Comparison of ENCODE assay signal across 10 mouse cellular contexts in genomic region chr5:63949195-63949594, GRCm38 (mm10). TPM values are rescaled to one million over a fixed set of nuclear protein-coding genes. Genes with fewer than 3 reads are reported as not detected.
DNase-seq lines count a peak whose midpoint lies in the region; ATAC-seq and TF ChIP-seq lines count a peak whose summit lies in the region.
"Had no signal": no experiment of that assay in that cellular context is flagged by ENCODE, and none has a peak within 500 bp of the region (broad histone marks: within the 10 kb centered on the region; RNA-seq: fewer than 3 reads in every experiment).

No protein-coding gene starts in this region.

- H3K4me3 ChIP-seq in liver, adult 2 months (ENCODE audit: insufficient read depth, low read depth, low read length): no peak overlapping the region
- H3K4me3 ChIP-seq in liver, embryonic 12.5 days: no peak overlapping the region
- no peak overlapping the region for H3K4me3 ChIP-seq in stomach, embryonic 14.5 days (ENCODE audit: low read depth, low read length)
- no peak overlapping the region for H3K4me3 ChIP-seq in forebrain, postnatal 0 days (ENCODE audit: low read depth, low read length)
- H3K4me3 ChIP-seq: limb, embryonic 13.5 days had no signal

- no peak for ATAC-seq in liver, embryonic 12.5 days
- 0 out of 2 replicates have a peak, but pooled peaks have one; percentile 21 for ATAC-seq in stomach, embryonic 14.5 days (ENCODE audit: insufficient number of reproducible peaks, insufficient read depth, low FRiP score, low read depth)
- no peak for ATAC-seq in erythroid progenitor cell, adult 5-6 weeks (replicated peaks; ENCODE audit: low FRiP score, poor library complexity, severe bottlenecking)
- ATAC-seq in forebrain, postnatal 0 days: no peak

- H3K9me3 ChIP-seq in liver, embryonic 12.5 days (replicated peaks): no peaks in the 10 kb centered on the region
- H3K9me3 ChIP-seq in stomach, embryonic 14.5 days (ENCODE audit: control insufficient read depth, low read depth, low read length): no peaks in the 10 kb centered on the region
- no peaks in the 10 kb centered on the region for H3K9me3 ChIP-seq in forebrain, postnatal 0 days (ENCODE audit: low read length)
- H3K9me3 ChIP-seq: limb, embryonic 13.5 days had no signal

- no peak overlapping the region for H3K9ac ChIP-seq in liver, adult 2 months (ENCODE audit: low read depth, low read length)
- H3K9ac ChIP-seq in liver, embryonic 12.5 days: no peak overlapping the region
- H3K9ac ChIP-seq in stomach, embryonic 14.5 days (replicated peaks; ENCODE audit: low read depth, low read length): no peak overlapping the region
- no peak overlapping the region for H3K9ac ChIP-seq in forebrain, postnatal 0 days
- H3K9ac ChIP-seq: limb, embryonic 13.5 days had no signal

- no peaks in the 10 kb centered on the region for H3K36me3 ChIP-seq in liver, adult 2 months (ENCODE audit: control insufficient read depth, insufficient read depth, low read length)
- H3K36me3 ChIP-seq in liver, embryonic 12.5 days: no peaks in the 10 kb centered on the region
- H3K36me3 ChIP-seq in stomach, embryonic 14.5 days (ENCODE audit: control insufficient read depth, insufficient read depth, low read length): no peaks in the 10 kb centered on the region
- no peaks in the 10 kb centered on the region for H3K36me3 ChIP-seq in forebrain, postnatal 0 days (ENCODE audit: insufficient read depth)
- H3K36me3 ChIP-seq: limb, embryonic 13.5 days had no signal

- H3K27me3 ChIP-seq in liver, adult 2 months (ENCODE audit: control insufficient read depth, insufficient read depth, low read length): no peaks in the 10 kb centered on the region
- no peaks in the 10 kb centered on the region for H3K27me3 ChIP-seq in liver, embryonic 12.5 days (replicated peaks)
- H3K27me3 ChIP-seq in stomach, embryonic 14.5 days (ENCODE audit: control insufficient read depth, insufficient read depth, low read length): no peaks in the 10 kb centered on the region
- H3K27me3 ChIP-seq in forebrain, postnatal 0 days (ENCODE audit: insufficient read depth, low read length): no peaks in the 10 kb centered on the region
- H3K27me3 ChIP-seq: limb, embryonic 13.5 days had no signal

- peak; percentile 89 for DNase-seq in liver, adult 2 months (ENCODE audit: extremely low read depth, low read depth, low spot score)
- peak; percentile 36 for DNase-seq in embryo, embryonic 11 days
- DNase-seq in kidney, postnatal 25 days: peak; percentile 77 to 84
- no peak for DNase-seq in cerebellum, adult 8-10 months
- DNase-seq in forebrain, postnatal 0 days: no peak
- DNase-seq: thymus, postnatal 14 days had no signal

- no peak overlapping the region for H3K27ac ChIP-seq in liver, adult 2 months (replicated peaks; ENCODE audit: insufficient read depth, low read depth, low read length)
- no peak overlapping the region for H3K27ac ChIP-seq in liver, embryonic 12.5 days
- peak overlapping the region; percentile 33; the same call in 1 of the 2 replicates for H3K27ac ChIP-seq in stomach, embryonic 14.5 days (ENCODE audit: low read length)
- no peak overlapping the region for H3K27ac ChIP-seq in forebrain, postnatal 0 days (ENCODE audit: low read depth, low read length)
- H3K27ac ChIP-seq: limb, embryonic 13.5 days had no signal

- peaks cover 36% of the 10 kb centered on the region for H3K79me2 ChIP-seq in liver, adult 2 months (ENCODE audit: control insufficient read depth, insufficient read depth, low read length)

- H3K4me1 ChIP-seq in liver, adult 2 months (ENCODE audit: control insufficient read depth, insufficient read depth, low read length): peaks cover 38% of the 10 kb centered on the region
- H3K4me1 ChIP-seq in liver, embryonic 12.5 days: peaks cover 13% of the 10 kb centered on the region
- peaks cover 10% of the 10 kb centered on the region for H3K4me1 ChIP-seq in stomach, embryonic 14.5 days (ENCODE audit: control insufficient read depth, insufficient read depth, low read length)
- peaks cover 5% of the 10 kb centered on the region; the same call in 1 of the 2 replicates for H3K4me1 ChIP-seq in forebrain, postnatal 0 days (ENCODE audit: insufficient read depth)

- WGBS in liver, adult 2 months: 11% methylated on average over 3 of the region's 3 CpGs
- WGBS in liver, embryonic 12.5 days (ENCODE audit: insufficient replicate concordance): 44% methylated on average over 3 of the region's 3 CpGs
- WGBS in stomach, embryonic 14.5 days: 22% methylated on average over 3 of the region's 3 CpGs
- 40% methylated on average over 3 of the region's 3 CpGs for WGBS in forebrain, postnatal 0 days

- H3K4me2 ChIP-seq in liver, embryonic 12.5 days: no peak overlapping the region
- H3K4me2 ChIP-seq in stomach, embryonic 14.5 days (replicated peaks; ENCODE audit: low read depth, low read length): no peak overlapping the region
- no peak overlapping the region for H3K4me2 ChIP-seq in forebrain, postnatal 0 days (ENCODE audit: low read depth)
- H3K4me2 ChIP-seq: limb, embryonic 13.5 days had no signal

- TF ChIP-seq POLR2A in liver, adult 2 months (IDR thresholded peaks at IDR 0.05; ENCODE audit: extremely low read depth, insufficient read depth, low read length): no peak

- TF ChIP-seq CTCF in liver, adult 2 months (IDR thresholded peaks at IDR 0.05; ENCODE audit: low read depth, low read length): no peak
- TF ChIP-seq CTCF in forebrain, postnatal 0 days (IDR thresholded peaks at IDR 0.05; ENCODE audit: low read depth): no peak

RNA-seq across cellular contexts. Expression of gene Rell1, which starts 19.5 kb away (rescaled TPM):
- 8.4 and 10.3 TPM in 2 replicates for total RNA-seq in liver, adult 2 months (2014; rRNA removed)
- polyA plus RNA-seq in liver, adult 2 months (2012; rRNA removed): 4.6 and 5.7 TPM in 2 replicates
- 8.5 and 8.6 TPM in 2 replicates for polyA plus RNA-seq in liver, embryonic 12.5 days (2016; fragmentation: Nextera tagmentation; extraction: Ambion mirVana)
- 14.3 and 14.7 TPM in 2 replicates for polyA plus RNA-seq in stomach, embryonic 14.5 days (2014; fragmentation: Nextera tagmentation; extraction: Ambion mirVana)
- 19.5 and 45.3 TPM in 2 replicates for total RNA-seq in erythroid progenitor cell, adult 5-6 weeks (2015; ENCODE audit: low replicate concordance)
- 45.3 and 64.4 TPM in 2 replicates for total RNA-seq in erythroid progenitor cell, adult 5-6 weeks (2017; ENCODE audit: low replicate concordance)
- total RNA-seq in forebrain, postnatal 0 days (2014; rRNA removed): 5.1 and 5.3 TPM in 2 replicates
- 9.6 and 11.2 TPM in 2 replicates for polyA plus RNA-seq in forebrain, postnatal 0 days (2015; fragmentation: Nextera tagmentation; extraction: Ambion mirVana)

Comparison
In these comparisons a context has a peak if more than half of its experiments do, and no peak if none do; other contexts are left out.
1. DNase-seq: peak in liver, adult 2 months (single experiment), embryo, embryonic 11 days (single experiment) and kidney, postnatal 25 days (2 of 2); none in cerebellum, adult 8-10 months (single experiment) and forebrain, postnatal 0 days (single experiment).